Mouse (Mus musculus): ENCODE measurements at regions not wholly inside any gene's neighbourhood (a gene's known extent, or its start where the extent isn't known, plus 50 kb on each side); places are given as distances from the start of the nearest gene placed in this dataset.
"Not testable (repeated sequence)": the region's sequence is repeated elsewhere in the genome, so short reads cannot be mapped to it uniquely, and the experiment has no call there.

DNA sequence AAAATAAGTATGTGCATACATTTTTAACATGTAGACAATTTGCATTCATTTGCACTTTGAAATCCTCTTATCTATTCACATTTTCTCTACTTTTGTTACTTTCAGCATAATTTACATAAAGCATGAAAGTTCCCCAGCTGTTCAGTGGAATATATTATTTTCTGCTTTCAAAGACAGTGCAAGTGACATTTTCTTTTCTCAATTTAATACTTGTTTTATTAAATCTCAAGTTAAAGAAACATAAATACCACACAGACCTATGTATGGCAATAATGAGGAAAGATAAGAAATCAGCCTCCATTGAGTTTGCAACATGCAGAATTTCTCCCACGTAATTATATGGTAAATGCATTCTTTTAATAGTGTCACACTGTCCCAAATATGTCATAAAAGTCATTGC is 1168.1 kb upstream of the Gje1 start:
- in situ Hi-C loops (cut with MboI, MseI), result no loop called here

DNA sequence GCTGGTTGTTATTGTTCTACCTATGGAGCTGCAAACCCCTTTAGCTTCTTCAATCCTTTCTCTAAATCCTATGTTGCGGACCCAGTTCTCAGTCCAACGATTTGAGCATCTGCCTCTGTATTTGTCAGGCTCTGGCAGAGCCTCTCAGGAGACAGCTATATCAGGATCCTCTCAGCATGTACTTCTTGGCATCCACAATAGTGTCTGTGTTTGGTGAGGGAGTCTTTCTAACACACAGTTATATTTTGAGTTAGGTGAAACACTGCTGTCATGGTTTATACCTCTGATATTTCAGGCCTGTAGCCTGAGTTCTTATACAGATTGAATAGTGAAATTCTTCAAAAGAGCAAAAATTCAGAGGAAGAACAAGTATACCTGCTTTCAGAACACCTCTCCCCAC is 1150.0 kb upstream of the Gje1 start:
- in situ Hi-C loops (cut with MboI, MseI), result loop anchor here in 1 of 2 experiments (5.0 kb wide), 1 partner anchor 1174 kb away; no protein-coding TSS in a partner anchor

DNA sequence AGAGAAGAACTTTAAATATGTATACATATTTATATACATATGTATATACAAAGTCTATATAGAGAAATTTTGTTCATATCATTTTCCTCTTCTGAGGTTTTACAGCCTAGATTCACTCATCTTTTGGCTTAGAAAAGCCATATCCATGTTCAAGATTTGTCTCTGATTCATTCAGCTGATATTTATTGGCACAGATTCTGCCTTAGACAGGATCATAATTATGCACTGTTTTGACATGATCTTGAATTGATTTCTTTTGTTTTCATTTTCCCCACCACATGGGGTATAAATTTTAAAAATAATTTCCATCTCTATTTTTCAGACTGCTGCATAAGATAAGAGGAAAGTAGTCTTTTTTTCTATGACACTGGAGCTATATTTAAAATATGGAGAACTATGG is 1148.9 kb upstream of the Gje1 start:
- in situ Hi-C loops (cut with MboI, MseI), result loop anchor here in 1 of 2 experiments (5.0 kb wide), 1 partner anchor 1175 kb away; no protein-coding TSS in a partner anchor

DNA sequence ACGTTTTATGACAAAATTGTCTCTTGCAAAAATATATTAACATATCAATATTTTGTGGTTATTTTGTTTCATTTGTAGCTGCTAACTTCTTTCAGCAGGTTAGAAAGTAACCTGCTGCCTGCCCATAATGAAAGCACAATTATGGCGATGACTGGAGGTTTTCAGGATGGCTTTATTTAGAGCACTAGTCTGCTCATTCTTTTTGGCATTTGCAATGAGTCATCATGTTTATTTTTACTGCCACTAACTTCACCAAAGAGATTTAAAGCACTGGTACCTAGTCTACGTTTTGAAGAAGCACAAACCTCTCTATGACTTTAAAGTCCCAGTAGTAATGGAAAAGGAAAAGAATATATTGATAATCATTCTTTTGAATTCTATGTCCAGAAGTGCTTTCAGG is 1123.4 kb upstream of the Gje1 start:
- in situ Hi-C loops (cut with MboI, MseI), result no loop called here

DNA sequence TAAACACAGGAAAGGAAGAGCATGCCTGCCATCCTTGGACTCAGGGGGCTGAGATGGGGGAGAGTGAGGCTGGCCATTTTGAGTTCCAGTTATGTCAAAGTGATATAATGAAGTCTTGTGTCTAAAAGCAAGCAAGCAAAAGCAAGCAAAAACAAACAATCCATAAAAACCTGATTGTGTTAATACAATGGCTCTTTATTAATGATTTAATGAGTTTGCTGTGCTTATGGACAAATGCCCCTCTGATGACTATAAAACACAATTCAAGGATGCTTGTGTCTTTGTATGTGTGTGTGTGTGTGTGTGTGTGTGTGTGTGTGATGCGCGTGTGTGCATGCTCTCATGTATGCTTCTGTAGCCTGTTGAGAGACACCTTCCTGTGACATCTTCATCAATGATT is 1114.3 kb upstream of the Gje1 start:
- in situ Hi-C loops (cut with MboI, MseI), result no loop called here

DNA sequence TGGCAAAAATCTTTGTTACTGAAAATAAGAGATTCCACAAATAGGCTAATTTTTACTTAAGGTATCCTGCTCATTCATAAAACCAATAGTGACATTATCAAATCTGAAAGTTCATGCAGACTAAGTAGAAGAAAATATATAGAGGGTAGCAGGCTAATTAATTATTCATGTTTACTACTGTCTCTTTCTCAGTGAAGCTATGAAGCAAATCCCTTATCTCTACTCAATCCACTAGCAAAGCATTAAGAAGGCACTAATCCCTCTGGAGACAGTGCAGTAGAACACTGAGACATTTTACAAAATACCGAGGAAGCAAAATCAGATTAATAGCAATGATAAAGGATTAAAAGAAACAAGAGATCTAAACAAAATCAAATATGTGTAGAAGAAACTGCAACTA is 1107.4 kb upstream of the Gje1 start:
- in situ Hi-C loops (cut with MboI, MseI), result no loop called here

DNA sequence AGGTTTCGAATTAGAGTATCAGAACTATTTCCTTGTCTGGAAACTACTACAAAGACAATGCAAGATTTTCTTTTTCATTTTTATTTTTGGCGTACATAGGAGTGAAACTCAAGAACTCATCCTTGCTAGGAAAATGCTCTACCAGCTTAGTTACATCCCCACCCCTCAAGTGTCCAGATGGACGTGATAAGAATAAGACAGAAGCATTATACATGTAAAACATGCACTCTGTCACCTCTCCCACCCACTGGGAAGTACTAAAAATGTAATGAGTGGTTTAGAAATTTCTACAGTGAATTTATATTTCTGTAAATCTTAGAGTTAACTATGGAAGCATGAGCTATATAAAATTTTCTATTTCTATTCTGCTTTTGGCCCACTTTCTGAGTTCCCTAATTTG is 1089.3 kb upstream of the Gje1 start:
- in situ Hi-C loops (cut with MboI, MseI), result no loop called here

DNA sequence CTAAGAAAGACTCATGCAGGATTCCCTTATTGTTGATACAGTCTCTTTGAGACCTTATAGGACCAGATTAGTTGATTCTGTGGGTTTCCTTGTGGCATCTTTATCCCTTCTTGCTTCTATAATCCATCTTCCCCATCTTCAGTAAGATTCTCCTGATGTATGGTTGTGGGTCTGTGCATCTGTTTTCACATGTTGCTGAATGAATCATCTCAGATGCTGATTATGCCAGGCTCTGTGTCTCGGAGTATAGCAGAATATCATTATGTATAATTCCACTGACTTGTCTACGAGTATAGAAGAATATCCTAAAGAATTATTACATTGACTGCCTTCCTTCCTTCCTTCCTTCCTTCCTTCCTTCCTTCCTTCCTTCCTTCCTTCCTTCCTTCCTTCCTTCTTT is 1087.8 kb upstream of the Gje1 start:
- in situ Hi-C loops (cut with MboI, MseI), result no loop called here

DNA sequence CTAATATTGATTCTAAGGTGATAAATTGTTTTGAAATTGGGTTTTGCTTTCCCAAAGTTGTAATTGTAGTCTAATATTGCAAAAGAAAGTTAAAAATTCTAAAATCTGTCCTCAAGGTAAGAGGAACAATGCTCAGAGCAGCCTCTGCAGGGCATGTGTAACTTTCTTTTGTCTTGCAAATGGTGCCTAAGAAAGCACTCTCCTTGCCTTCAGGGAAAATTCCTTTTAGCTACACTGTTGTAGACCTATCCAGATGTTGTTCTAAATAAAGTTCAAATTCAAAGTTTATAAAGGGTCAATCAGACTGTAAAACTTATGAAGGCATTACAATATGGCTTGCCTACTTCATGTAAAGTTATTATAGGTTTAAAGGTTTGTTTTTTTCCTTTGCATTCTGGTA is 1075.2 kb upstream of the Gje1 start:
- in situ Hi-C loops (cut with MboI, MseI), result not testable (repeated sequence)

DNA sequence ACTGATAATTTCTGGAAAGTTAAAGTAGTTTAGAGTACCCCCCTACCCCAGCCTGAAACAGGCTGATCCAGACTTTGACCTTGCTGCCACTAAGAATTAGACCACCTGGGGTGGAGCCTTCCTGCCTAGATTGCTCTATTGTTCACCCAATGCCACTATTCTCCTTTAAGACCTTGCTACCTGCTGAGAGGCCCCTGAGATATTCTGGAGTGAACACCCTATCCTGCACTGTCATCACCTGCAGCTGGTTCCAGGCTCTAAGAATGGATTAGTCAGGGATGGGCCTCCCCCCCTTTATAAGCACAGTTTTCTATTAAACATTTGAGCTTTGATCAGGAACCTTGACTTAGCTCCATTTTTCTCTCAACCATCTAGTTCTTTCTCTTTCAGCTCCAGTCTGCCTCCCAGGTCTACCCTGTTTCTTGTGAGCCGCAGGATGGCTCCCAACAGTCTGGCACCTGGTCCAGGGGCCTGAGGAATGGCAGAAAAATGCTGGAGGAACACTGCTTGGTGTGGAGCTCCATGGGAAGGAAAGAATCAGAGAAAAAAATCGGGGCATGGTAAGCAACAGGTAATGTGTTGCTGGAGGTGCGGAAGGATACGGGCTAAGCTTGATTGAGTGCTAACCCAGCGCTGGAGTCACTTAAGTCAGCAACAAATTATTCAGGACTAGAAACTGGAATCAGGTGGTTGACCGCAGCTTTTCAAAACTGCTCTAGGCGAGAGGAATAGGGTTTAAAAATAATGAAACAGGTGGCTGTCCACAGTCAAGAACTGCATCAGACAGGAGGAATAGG is 1073.7 kb upstream of the Gje1 start:
- in situ Hi-C loops (cut with MboI, MseI), result no loop called here

DNA sequence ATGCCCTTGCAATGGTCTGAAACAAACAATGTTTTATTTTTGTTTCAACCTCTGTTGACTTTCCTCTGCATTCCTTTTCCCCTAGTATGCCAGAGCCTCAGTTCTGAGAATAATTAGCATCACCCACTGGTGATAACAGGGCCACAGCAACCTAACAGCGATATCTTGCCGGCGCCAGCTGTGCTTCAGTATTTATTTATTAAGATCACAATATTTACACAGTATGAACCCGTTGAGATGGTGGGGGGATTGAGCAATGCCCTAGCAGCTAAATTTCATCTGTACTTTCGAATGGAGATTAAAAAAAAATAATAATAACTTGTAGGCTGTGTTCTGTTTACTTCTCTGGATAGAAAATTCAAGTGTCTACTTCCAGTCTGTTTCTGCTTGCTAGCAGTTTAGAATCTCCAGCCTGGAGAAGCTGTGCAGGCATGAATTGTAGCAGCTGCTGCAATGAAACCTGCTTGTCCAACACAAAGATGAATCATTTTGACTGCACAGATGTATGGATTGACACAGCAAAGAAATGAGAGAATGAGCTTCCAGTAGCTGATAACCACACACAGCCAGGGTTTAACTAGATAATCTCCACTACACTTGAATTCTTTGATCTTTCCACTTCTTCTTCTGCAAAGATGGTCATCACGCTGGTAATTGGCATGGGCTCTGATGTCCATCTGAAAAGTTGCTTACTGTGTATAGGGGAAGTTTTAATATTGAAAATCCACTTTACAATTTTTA is 1042.1 kb upstream of the Gje1 start:
- in situ Hi-C loops (cut with MboI, MseI), result no loop called here

DNA sequence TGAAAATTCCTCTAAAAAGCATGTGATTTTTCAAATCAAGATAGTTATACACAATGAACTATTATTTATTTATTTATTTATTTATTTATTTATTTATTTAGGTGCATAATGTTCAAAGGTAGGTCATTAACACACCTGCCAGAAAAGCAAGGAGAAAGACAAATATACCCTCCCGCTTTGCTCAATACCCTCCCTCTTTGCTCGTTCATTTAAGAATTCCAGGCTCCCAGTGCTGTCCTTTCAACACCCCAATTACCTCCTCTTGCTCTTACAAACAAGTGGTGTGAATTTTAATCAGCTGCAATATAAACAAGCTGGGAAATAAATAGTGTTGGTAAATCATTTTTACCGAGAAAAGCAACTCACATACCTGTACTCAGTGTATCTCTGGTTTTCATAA is 1041.6 kb upstream of the Gje1 start:
- in situ Hi-C loops (cut with MboI, MseI), result no loop called here

DNA sequence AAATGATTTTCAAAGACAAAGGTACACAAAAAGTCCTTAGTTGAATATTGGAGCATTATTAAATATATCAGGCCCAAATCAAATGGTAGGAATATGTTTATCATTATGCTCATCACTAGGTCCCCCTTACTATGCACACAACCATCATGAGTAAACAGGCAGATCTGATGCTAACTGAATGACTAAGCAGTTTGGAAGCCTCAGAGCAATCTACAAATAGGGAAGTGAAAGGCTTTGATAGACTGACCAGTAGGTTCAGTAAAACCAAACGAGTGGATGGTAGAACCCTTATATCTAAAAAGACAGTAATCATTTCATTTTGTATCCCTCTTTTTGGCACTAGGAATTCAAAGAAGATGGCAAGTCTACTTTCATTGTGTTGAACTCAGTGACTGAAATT is 1039.5 kb upstream of the Gje1 start:
- in situ Hi-C loops (cut with MboI, MseI), result no loop called here

DNA sequence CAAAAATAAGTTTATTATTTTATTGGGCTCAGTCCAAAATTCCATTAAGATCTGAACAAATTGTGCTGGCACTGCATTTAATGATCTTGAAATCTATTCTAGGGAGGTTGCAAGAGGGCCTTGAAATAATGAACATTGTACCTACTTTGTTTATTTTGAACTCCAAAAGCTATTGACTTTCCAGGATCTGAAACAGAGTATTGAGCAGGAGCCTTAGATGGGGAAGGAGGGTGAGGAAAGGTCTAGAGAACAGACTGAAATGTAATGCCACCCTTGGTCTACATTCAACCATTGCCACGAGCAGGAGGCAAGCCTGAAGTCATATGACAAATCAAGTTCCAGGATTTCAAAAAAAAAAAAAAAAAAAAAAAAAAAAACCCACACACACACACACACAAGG is 1028.9 kb upstream of the Gje1 start:
- in situ Hi-C loops (cut with MboI, MseI), result no loop called here

DNA sequence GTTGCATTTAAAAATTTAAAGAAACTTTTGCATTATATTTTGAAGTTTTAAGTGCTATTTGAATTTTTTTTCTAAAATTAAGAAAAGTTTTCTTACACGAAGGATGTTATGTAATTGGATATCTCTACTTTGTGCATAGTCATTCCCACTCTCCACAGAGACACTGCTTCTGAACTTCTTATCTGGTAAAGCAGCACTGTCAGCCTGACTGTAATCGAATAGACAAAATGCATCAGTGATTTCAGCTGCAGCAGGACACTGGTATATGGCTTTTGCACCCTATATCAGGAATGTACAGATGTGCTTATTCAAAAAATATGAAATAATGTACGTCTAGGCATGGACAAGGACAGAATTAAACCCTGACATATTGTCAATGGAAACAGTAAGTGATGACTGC is 1020.6 kb upstream of the Gje1 start:
- in situ Hi-C loops (cut with MboI, MseI), result no loop called here

DNA sequence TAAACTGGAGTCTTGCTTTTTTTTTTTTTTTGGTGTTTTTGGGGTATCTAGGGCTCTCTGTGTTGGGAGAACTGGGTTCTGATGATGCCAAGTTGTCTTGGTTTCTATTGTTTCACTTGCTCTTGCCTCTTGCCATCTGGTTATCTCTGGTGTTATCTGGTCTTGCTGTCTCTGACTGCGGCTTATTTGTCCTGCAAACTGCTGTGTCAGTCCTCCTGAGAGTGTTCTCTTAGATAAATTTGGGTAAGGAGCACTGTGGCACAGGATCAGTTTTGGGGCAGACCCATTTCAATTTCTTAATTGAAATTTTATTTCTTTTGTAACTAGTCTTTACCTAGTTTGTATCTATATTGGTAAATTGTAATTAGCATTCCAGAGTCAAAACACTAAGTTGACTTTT is 1013.3 kb upstream of the Gje1 start:
- in situ Hi-C loops (cut with MboI, MseI), result no loop called here

DNA sequence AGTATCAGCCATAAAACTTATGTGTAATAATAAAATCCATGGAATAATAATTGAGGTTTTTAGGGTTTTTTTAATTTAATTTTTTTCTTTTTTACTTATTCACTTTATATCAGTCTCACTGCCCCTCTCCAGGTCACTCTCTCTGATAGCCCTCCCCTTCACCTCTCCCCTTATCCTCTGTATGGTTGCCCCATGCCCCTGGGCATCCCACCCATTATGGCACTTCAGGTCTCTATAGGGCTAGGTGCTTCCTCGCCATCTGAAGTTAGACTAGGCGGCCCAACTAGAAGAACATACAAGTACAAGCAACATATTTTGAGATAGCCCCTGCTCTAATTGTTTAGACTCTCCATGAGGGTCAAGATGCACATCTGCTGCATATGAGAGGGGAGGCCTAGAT is 979.9 kb upstream of the Gje1 start:
- in situ Hi-C loops (cut with MboI, MseI), result no loop called here

DNA sequence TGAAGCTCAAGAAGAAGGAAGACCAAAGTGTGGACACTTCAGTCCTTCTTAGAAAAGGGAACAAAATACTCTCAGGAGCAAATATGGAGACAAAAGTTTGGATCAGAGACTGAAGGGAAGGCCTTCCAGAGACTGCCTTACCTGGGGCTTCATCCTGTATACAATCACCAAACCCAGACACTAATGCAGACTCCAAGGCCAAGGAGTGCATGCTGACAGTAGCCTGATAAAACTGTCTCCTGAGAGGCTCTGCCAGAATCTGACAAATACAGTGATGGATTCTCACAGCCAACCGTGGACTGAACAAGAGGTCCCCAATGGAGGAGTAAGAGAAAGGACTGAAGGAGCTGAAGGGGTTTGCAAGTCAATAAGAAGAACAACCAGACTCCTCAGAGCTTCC is 979.0 kb upstream of the Gje1 start:
- in situ Hi-C loops (cut with MboI, MseI), result no loop called here

DNA sequence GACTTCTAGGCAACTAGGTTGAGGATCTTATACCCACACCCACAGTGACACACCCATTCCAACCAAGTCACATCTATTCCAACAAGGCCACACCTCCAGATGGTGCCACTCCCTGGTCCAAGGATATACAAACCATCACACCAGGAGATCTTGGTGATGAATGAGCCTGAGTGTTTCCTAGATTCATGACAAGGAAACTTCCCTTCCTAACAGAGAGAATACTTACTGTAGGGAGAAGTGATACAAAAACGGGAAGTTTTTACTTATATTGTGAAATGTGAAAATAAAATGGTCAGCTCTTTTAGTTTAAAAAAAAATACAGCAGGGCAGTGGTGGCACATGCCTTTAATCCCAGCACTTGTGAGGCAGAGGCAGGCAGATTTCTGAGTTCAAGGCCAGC is 953.6 kb upstream of the Gje1 start:
- in situ Hi-C loops (cut with MboI, MseI), result loop anchor here in 1 of 2 experiments (25.0 kb wide), 1 partner anchor 1709 kb away; the partner anchor contains the start of gene Hivep2
